Mouse (Mus musculus) layer of hippocampus, adult 9-10 months (tissue): ENCODE results near the gene Slc13a1.

Experiments used
- DNase-seq: peaks from one replicate; pipeline ENCODE4 v3.0.0; 2022; ENCODE audit warnings: low spot score

Slc13a1 gene

GRCm38 (mm10) chr6:24076089-24076488, 91.8 kb downstream of the Slc13a1 start:
- no peak for DNase-seq

GRCm38 (mm10) chr6:24072804-24073203, 95.1 kb downstream of the Slc13a1 start:
- DNase-seq, result no peak

- no peak for DNase-seq
Measured at GRCm38 (mm10) chr6:24059754-24060153, 108.1 kb downstream of the Slc13a1 start.

GRCm38 (mm10) chr6:24055086-24055485, 112.8 kb downstream of the Slc13a1 start:
- DNase-seq, result no peak

- no peak for DNase-seq
Measured at GRCm38 (mm10) chr6:24054086-24054710, 113.7 kb downstream of the Slc13a1 start.

- DNase-seq, result no peak
Measured at GRCm38 (mm10) chr6:24047014-24047770, 120.7 kb downstream of the Slc13a1 start.

- no peak for DNase-seq
Measured at GRCm38 (mm10) chr6:24043496-24043895, 124.4 kb downstream of the Slc13a1 start.
